Mouse (Mus musculus) adrenal gland, postnatal 36 days (tissue): Measurements from ENCODE around the gene Pax3. TPM values are rescaled to one million over a fixed set of nuclear protein-coding genes. Genes with fewer than 3 reads are reported as not detected.

Source experiments
- DNase-seq, 2 experiments: peaks; one replicate each; pipeline ENCODE4 v3.0.0; 2021; ENCODE audit warnings: mixed read lengths in 1 of 2
- total RNA-seq, 2 experiments: library from RNA; stranded (reverse); gene quantifications; 2 replicates each; pipeline ENCODE4 v1.2.3; 2021

Pax3 gene
- total RNA-seq, 2 experiments from 2014 or later: not detected

GRCm38 (mm10) chr1:78198319-78198940 lies 1.5 kb upstream of the Pax3 start:
- DNase-seq: no peak

- DNase-seq: no peak
These were observed 659 bp upstream of the Pax3 start for GRCm38 (mm10) chr1:78197351-78198234.

- DNase-seq: no peak
These were observed 892 bp downstream of the Pax3 start for GRCm38 (mm10) chr1:78195771-78196712.

- DNase-seq: no peak
These were observed 1.8 kb downstream of the Pax3 start for GRCm38 (mm10) chr1:78195145-78195544.

- DNase-seq: no peak
These were observed 2.4 kb downstream of the Pax3 start for GRCm38 (mm10) chr1:78194381-78195047.

- no peak for DNase-seq
These were observed 3.4 kb downstream of the Pax3 start for GRCm38 (mm10) chr1:78193465-78193991.

- no peak for DNase-seq
These were observed 4.0 kb downstream of the Pax3 start for GRCm38 (mm10) chr1:78192746-78193464.

GRCm38 (mm10) chr1:78192217-78192735 lies 4.7 kb downstream of the Pax3 start:
- DNase-seq: no peak

- no peak for DNase-seq
These were observed 5.2 kb downstream of the Pax3 start for GRCm38 (mm10) chr1:78191761-78192160.

GRCm38 (mm10) chr1:78191331-78191730 lies 5.6 kb downstream of the Pax3 start:
- no peak for DNase-seq

GRCm38 (mm10) chr1:78190386-78191111 lies 6.4 kb downstream of the Pax3 start:
- no peak for DNase-seq

GRCm38 (mm10) chr1:78189501-78190345 lies 7.2 kb downstream of the Pax3 start:
- DNase-seq: no peak

- no peak for DNase-seq
These were observed 7.9 kb downstream of the Pax3 start for GRCm38 (mm10) chr1:78189016-78189415.

- DNase-seq: no peak
These were observed 8.6 kb downstream of the Pax3 start for GRCm38 (mm10) chr1:78188299-78188698.

GRCm38 (mm10) chr1:78187788-78188173 lies 9.2 kb downstream of the Pax3 start:
- DNase-seq: no peak

GRCm38 (mm10) chr1:78187122-78187787 lies 9.7 kb downstream of the Pax3 start:
- DNase-seq: no peak

- DNase-seq: no peak
These were observed 14.0 kb downstream of the Pax3 start for GRCm38 (mm10) chr1:78182954-78183353.

- no peak for DNase-seq
These were observed 15.1 kb downstream of the Pax3 start for GRCm38 (mm10) chr1:78181882-78182281.
